Mouse (Mus musculus) embryonic facial prominence, embryonic 12.5 days (tissue): Measurements from ENCODE around the gene Cdc42ep1. TPM values are rescaled to one million over a fixed set of nuclear protein-coding genes. Genes with fewer than 3 reads are reported as not detected.
"Not testable (repeated sequence)": the region's sequence is repeated elsewhere in the genome, so short reads cannot be mapped to it uniquely, and the experiment has no call there.

Experiments used
- ATAC-seq: fragments of 200-750 bp; cut with Nextera tagmentation; 2 replicates; pipeline ENCODE4 v1.8.0; 2017; ENCODE audit not compliant: insufficient number of reproducible peaks, insufficient read depth, low FRiP score, low TSS enrichment
- H3K27ac ChIP-seq: fragments of 300-500 bp; sonication (generic); 2 replicates; pipeline ENCODE4 v1.5.1; 2016; ENCODE audit warnings: mild to moderate bottlenecking
- H3K27me3 ChIP-seq: fragments of 300-500 bp; sonication (generic); 2 replicates; pipeline ENCODE4 v1.6.1; 2016; ENCODE audit warnings: mild to moderate bottlenecking, moderate library complexity
- H3K36me3 ChIP-seq: fragments of 300-500 bp; sonication (generic); 2 replicates; pipeline ENCODE4 v1.6.1; 2016; ENCODE audit warnings: mild to moderate bottlenecking
- H3K4me1 ChIP-seq: fragments of 300-500 bp; sonication (generic); 2 replicates; pipeline ENCODE4 v1.6.1; 2016
- H3K4me2 ChIP-seq: fragments of 300-500 bp; sonication (generic); replicated peaks from 2 replicates; pipeline ENCODE4 v1.6.1; 2016; ENCODE audit warnings: mild to moderate bottlenecking, moderate library complexity
- H3K4me3 ChIP-seq: fragments of 300-500 bp; sonication (generic); 2 replicates; pipeline ENCODE4 v1.5.1; 2016; ENCODE audit warnings: mild to moderate bottlenecking
- H3K9ac ChIP-seq: fragments of 300-500 bp; sonication (generic); 2 replicates; pipeline ENCODE4 v1.6.1; 2016; ENCODE audit warnings: mild to moderate bottlenecking, moderate library complexity
- H3K9me3 ChIP-seq: fragments of 300-500 bp; sonication (generic); 2 replicates; pipeline ENCODE4 v1.6.1; 2016; ENCODE audit warnings: mild to moderate bottlenecking, moderate library complexity
- WGBS: fragments of 180-500 bp; shearing (Covaris S2); methylation state at CpG from one replicate; pipeline ENCODE4 v1.1.7; 2016; 5-methylcytosine and 5-hydroxymethylcytosine counted together
- polyA plus RNA-seq: library from polyadenylated mRNA; unstranded; fragments of >200 nt; fragmentation: Nextera tagmentation; extraction: Ambion mirVana; gene quantifications from 2 replicates; pipeline ENCODE4 v1.2.1, GENCODE M21; 2016

Cdc42ep1 gene
- polyA plus RNA-seq, 1 experiment from 2014 or later = 25.6 TPM

- 58% methylated on average over 5 of the region's 5 CpGs for WGBS
- no peak overlapping the region for H3K9ac ChIP-seq
- peaks cover 17% of the 10 kb centered on the region for H3K4me1 ChIP-seq
- H3K4me2 ChIP-seq = no peak overlapping the region
- no peaks in the 10 kb centered on the region for H3K27me3 ChIP-seq
- H3K4me3 ChIP-seq = no peak overlapping the region
- H3K27ac ChIP-seq = no peak overlapping the region
- no peak for ATAC-seq
- no peaks in the 10 kb centered on the region for H3K9me3 ChIP-seq
- no peaks in the 10 kb centered on the region for H3K36me3 ChIP-seq
These were observed 29.7 kb downstream of the Cdc42ep1 start for GRCm38 (mm10) chr15:78872021-78872608.

DNA sequence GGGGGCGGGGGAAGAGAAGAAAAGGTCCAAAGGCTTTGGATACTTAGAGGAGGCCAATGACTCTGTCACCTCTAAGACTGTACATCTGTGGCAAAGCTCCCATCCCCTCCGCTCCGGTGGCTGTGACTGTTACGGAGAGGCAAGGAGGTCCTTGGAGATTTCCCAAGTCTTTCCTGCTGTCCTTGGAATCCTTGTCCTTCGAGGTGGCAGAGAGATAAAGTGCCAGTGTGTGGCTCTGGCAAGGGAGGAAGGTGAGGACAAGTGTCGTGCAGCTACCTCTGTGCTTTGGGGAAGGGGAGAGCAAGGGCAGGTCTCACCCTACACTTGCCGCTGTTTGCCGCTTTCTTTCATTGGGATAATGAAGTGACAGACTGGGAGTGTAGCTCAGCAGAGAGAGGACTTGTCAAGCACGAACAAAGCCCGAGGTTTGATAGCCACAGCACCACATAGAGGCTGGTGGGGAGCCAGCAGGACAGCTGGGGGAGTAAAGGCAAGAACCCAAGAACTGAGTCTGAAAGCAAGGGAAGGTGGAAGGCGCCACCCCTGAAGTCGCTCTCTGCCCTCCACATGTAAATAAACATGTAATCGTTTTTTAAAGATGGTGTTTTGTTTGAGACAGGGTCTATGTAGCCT is 31.5 kb downstream of the Cdc42ep1 start:
- Histone ChIP-seq H3K9ac (no peak overlapping the region; the same call in 1 of the 2 replicates), H3K27me3 (no peaks in the 10 kb centered on the region), H3K4me1 (peaks cover 21% of the 10 kb centered on the region), H3K9me3 (no peaks in the 10 kb centered on the region), H3K4me2 (no peak overlapping the region), H3K4me3 (no peak overlapping the region), H3K27ac (no peak overlapping the region), H3K36me3 (no peaks in the 10 kb centered on the region)
- WGBS = 56% methylated on average over 13 of the region's 13 CpGs
- no peak for ATAC-seq

DNA sequence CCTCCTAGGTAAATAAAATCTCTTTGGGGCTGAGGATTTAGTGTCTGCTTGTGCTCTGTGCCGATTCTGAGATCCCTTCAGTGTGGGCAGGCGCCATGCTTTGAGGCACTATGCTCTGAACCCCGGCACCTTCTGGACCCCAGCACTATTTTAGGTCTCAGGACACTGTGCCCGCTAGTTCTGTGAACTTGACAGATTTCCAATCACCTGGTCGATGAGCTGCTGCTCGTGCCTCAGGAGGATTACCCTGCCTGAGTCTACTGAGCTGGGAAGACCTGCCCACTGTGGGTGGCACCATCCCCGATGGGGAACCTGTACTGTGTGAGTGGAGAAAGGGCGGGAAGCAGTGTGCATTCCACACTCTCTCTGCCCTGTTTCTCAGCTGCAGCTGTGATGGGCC is 32.6 kb downstream of the Cdc42ep1 start:
- 71% methylated on average over 8 of the region's 8 CpGs for WGBS
- Histone ChIP-seq H3K4me2 (no peak overlapping the region), H3K27ac (peak overlapping the region; percentile 99), H3K4me1 (peaks cover 31% of the 10 kb centered on the region), H3K36me3 (no peaks in the 10 kb centered on the region), H3K9ac (no peak overlapping the region), H3K9me3 (no peaks in the 10 kb centered on the region), H3K4me3 (no peak overlapping the region), H3K27me3 (no peaks in the 10 kb centered on the region)
- no peak for ATAC-seq

- no peaks in the 10 kb centered on the region for H3K36me3 ChIP-seq
- WGBS = 66% methylated on average over 5 of the region's 5 CpGs
- H3K4me1 ChIP-seq = peaks cover 31% of the 10 kb centered on the region
- H3K9ac ChIP-seq = peak overlapping the region; percentile 10; the same call in 1 of the 2 replicates
- no peaks in the 10 kb centered on the region for H3K9me3 ChIP-seq
- peak overlapping the region; percentile 86 for H3K4me2 ChIP-seq
- H3K27me3 ChIP-seq = no peaks in the 10 kb centered on the region
- peak overlapping the region; percentile 99 for H3K27ac ChIP-seq
- no peak for ATAC-seq
- no peak overlapping the region for H3K4me3 ChIP-seq
These were observed 33.1 kb downstream of the Cdc42ep1 start for GRCm38 (mm10) chr15:78875537-78875936.

GRCm38 (mm10) chr15:78876258-78876696 is 33.9 kb downstream of the Cdc42ep1 start:
- Histone ChIP-seq H3K4me2 (peak overlapping the region; percentile 86), H3K27ac (peak overlapping the region; percentile 99), H3K36me3 (peaks cover 6% of the 10 kb centered on the region), H3K9me3 (no peaks in the 10 kb centered on the region), H3K4me3 (peak overlapping the region; percentile 74), H3K9ac (peak overlapping the region; percentile 87; the same call in 1 of the 2 replicates), H3K4me1 (peaks cover 31% of the 10 kb centered on the region), H3K27me3 (no peaks in the 10 kb centered on the region)
- 5% methylated on average over 17 of the region's 17 CpGs for WGBS
- ATAC-seq = peak; percentile 42; the same call in 1 of the 2 replicates

- Histone ChIP-seq H3K36me3 (peaks cover 15% of the 10 kb centered on the region), H3K4me1 (peaks cover 31% of the 10 kb centered on the region), H3K4me3 (peak within 1 kb of the TSS; percentile 74), H3K27ac (peak within 1 kb of the TSS; percentile 99), H3K9me3 (no peaks in the 10 kb centered on the region), H3K4me2 (peak within 1 kb of the TSS; percentile 86), H3K27me3 (no peaks in the 10 kb centered on the region), H3K9ac (peak within 1 kb of the TSS; percentile 87)
- WGBS = under 1% methylated on average over 75 of the region's 95 CpGs
- peak; percentile 85 for ATAC-seq
These were observed 34.8 kb downstream of the Cdc42ep1 start, which contains the start of gene Gga1 for GRCm38 (mm10) chr15:78876991-78877809. Gga1 (plus strand) TSS chr15:78877190.

GRCm38 (mm10) chr15:78877810-78878390 is 35.5 kb downstream of the Cdc42ep1 start:
- H3K4me3 ChIP-seq = peak overlapping the region; percentile 74
- no peaks in the 10 kb centered on the region for H3K9me3 ChIP-seq
- ATAC-seq = peak; percentile 19
- peak overlapping the region; percentile 87 for H3K9ac ChIP-seq
- H3K36me3 ChIP-seq = peaks cover 16% of the 10 kb centered on the region
- 1% methylated on average over 17 of the region's 17 CpGs for WGBS
- H3K27ac ChIP-seq = peak overlapping the region; percentile 99
- peak overlapping the region; percentile 86 for H3K4me2 ChIP-seq
- H3K4me1 ChIP-seq = peaks cover 31% of the 10 kb centered on the region
- H3K27me3 ChIP-seq = no peaks in the 10 kb centered on the region

GRCm38 (mm10) chr15:78878792-78879516 is 36.5 kb downstream of the Cdc42ep1 start:
- 35% methylated on average over 7 of the region's 7 CpGs for WGBS
- not testable (repeated sequence) for H3K4me3 ChIP-seq, H3K9ac ChIP-seq, ATAC-seq, H3K27me3 ChIP-seq, H3K9me3 ChIP-seq
- peak overlapping the region; percentile 99 for H3K27ac ChIP-seq
- H3K36me3 ChIP-seq = peaks cover 27% of the 10 kb centered on the region
- H3K4me1 ChIP-seq = peaks cover 31% of the 10 kb centered on the region
- peak overlapping the region; percentile 86 for H3K4me2 ChIP-seq

DNA sequence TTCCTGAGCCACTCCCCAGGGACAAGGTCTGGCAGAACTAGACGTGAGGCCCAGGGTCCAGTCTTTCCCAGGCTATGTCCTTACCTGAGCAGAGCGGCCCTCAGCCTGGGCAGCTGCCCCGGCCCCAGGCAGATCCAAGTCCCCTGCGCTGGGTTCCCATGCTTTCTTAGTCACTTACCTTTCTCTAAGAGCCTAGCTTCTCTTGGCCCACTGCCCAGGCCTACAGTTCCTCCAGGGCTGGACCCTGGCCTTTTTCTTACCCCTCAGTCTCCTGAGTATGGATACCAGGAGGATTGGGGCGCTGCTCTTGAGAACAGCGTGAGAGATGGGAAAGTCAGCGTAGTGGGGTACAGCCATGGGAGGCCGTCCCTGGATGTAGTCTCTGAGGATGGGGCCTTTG is 38.0 kb downstream of the Cdc42ep1 start:
- ATAC-seq = no peak
- Histone ChIP-seq H3K9ac (no peak overlapping the region), H3K4me1 (peaks cover 28% of the 10 kb centered on the region), H3K4me3 (no peak overlapping the region), H3K36me3 (peaks cover 39% of the 10 kb centered on the region), H3K27me3 (no peaks in the 10 kb centered on the region), H3K4me2 (no peak overlapping the region), H3K9me3 (no peaks in the 10 kb centered on the region), H3K27ac (no peak overlapping the region)
- 93% methylated on average over 8 of the region's 8 CpGs for WGBS

- WGBS = 96% methylated on average over 3 of the region's 3 CpGs
- no peak overlapping the region for H3K4me2 ChIP-seq
- no peak overlapping the region for H3K9ac ChIP-seq
- no peaks in the 10 kb centered on the region for H3K9me3 ChIP-seq
- H3K27ac ChIP-seq = no peak overlapping the region
- no peak for ATAC-seq
- no peaks in the 10 kb centered on the region for H3K27me3 ChIP-seq
- H3K4me3 ChIP-seq = no peak overlapping the region
- peaks cover 16% of the 10 kb centered on the region for H3K4me1 ChIP-seq
- peaks cover 53% of the 10 kb centered on the region for H3K36me3 ChIP-seq
These were observed 39.4 kb downstream of the Cdc42ep1 start for GRCm38 (mm10) chr15:78881828-78882227.

GRCm38 (mm10) chr15:78889401-78889853 is 47.0 kb downstream of the Cdc42ep1 start:
- ATAC-seq = no peak
- Histone ChIP-seq H3K9ac (no peak overlapping the region; the same call in 1 of the 2 replicates), H3K27ac (no peak overlapping the region), H3K36me3 (peaks cover 91% of the 10 kb centered on the region), H3K4me1 (peaks cover 21% of the 10 kb centered on the region; the same call in 1 of the 2 replicates), H3K4me3 (no peak overlapping the region), H3K27me3 (no peaks in the 10 kb centered on the region), H3K9me3 (no peaks in the 10 kb centered on the region), H3K4me2 (no peak overlapping the region)
- WGBS = 38% methylated on average over 13 of the region's 13 CpGs
